Mouse (Mus musculus) megakaryocyte, embryonic 14.5 days (primary cell): ENCODE data around the gene Ptprr.

ENCODE experiments used
- FLI1 ChIP-seq: IDR thresholded peaks from 2 replicates; pipeline ENCODE4 v1.6.1; 2012; ENCODE audit warnings: low read length, inconsistent platforms, mixed read lengths
- GATA1 ChIP-seq: IDR thresholded peaks from 3 replicates; pipeline ENCODE4 v1.6.1; 2012; ENCODE audit warnings: mixed read lengths, low read length, inconsistent platforms, borderline replicate concordance

GRCm38 (mm10) chr10:116115881-116116677, 98.1 kb downstream of the Ptprr start:
- TF ChIP-seq GATA1 (no peak), FLI1 (no peak)
